Mouse (Mus musculus) spleen, adult 2 months (tissue): ENCODE data around the gene Crb1.

Source experiments
- CTCF ChIP-seq: fragments of 200-500 bp; IDR thresholded peaks from 2 replicates; pipeline ENCODE4 v1.5.1; 2011; ENCODE audit warnings: mild to moderate bottlenecking, inconsistent platforms; ENCODE audit not compliant: insufficient read depth, insufficient read length, insufficient replicate concordance; ENCODE audit errors: extremely low read depth
- POLR2A ChIP-seq: fragments of 200-500 bp; IDR thresholded peaks from 2 replicates; pipeline ENCODE4 v1.6.1; 2011; ENCODE audit warnings: low read depth, low read length, inconsistent platforms

- TF ChIP-seq CTCF (no peak), POLR2A (no peak)
These were observed 173.9 kb downstream of the Crb1 start for GRCm38 (mm10) chr1:139203026-139203425.
